Mouse (Mus musculus) hindbrain, embryonic 11.5 days (tissue): Measurements from ENCODE around the gene Fam126b. TPM values are rescaled to one million over a fixed set of nuclear protein-coding genes. Genes with fewer than 3 reads are reported as not detected.
"Not testable (repeated sequence)": the region's sequence is repeated elsewhere in the genome, so short reads cannot be mapped to it uniquely, and the experiment has no call there.

Source experiments
- ATAC-seq: fragments of 200-750 bp; cut with Nextera tagmentation; 2 replicates; pipeline ENCODE4 v1.8.0; 2017; ENCODE audit warnings: mild to moderate bottlenecking, moderate TSS enrichment, moderate library complexity; ENCODE audit not compliant: low FRiP score
- DNase-seq: peaks from one replicate; pipeline ENCODE4 v3.0.0-alpha.2; 2015; ENCODE audit warnings: low spot score
- H3K27ac ChIP-seq: fragments of 300-500 bp; sonication (generic); 2 replicates; pipeline ENCODE4 v1.5.1; 2014; ENCODE audit warnings: mild to moderate bottlenecking, low read depth, low read length
- H3K27me3 ChIP-seq: fragments of 300-500 bp; sonication (generic); 2 replicates; pipeline ENCODE4 v1.6.1; 2014; ENCODE audit warnings: mild to moderate bottlenecking, low read length, moderate library complexity, mixed read lengths; ENCODE audit not compliant: control insufficient read depth, insufficient read depth
- H3K36me3 ChIP-seq: fragments of 300-500 bp; sonication (generic); 2 replicates; pipeline ENCODE4 v1.6.1; 2014; ENCODE audit warnings: mild to moderate bottlenecking, low read length, moderate library complexity, mixed read lengths; ENCODE audit not compliant: control insufficient read depth, insufficient read depth
- H3K4me1 ChIP-seq: fragments of 300-500 bp; sonication (generic); replicated peaks from 2 replicates; pipeline ENCODE4 v1.6.1; 2014; ENCODE audit warnings: low read length, mixed read lengths; ENCODE audit not compliant: control insufficient read depth, insufficient read depth
- H3K4me2 ChIP-seq: fragments of 300-500 bp; sonication (generic); replicated peaks from 2 replicates; pipeline ENCODE4 v1.6.1; 2014; ENCODE audit warnings: mild to moderate bottlenecking, low read depth, low read length
- H3K4me3 ChIP-seq: fragments of 300-500 bp; sonication (generic); 2 replicates; pipeline ENCODE4 v1.5.1; 2014; ENCODE audit warnings: low read depth, low read length
- H3K9ac ChIP-seq: fragments of 300-500 bp; sonication (generic); 2 replicates; pipeline ENCODE4 v1.6.1; 2014; ENCODE audit warnings: low read depth, low read length
- H3K9me3 ChIP-seq: fragments of 300-500 bp; sonication (generic); 2 replicates; pipeline ENCODE4 v1.6.1; 2016; ENCODE audit warnings: low read length; ENCODE audit not compliant: control insufficient read depth
- WGBS: fragments of 180-500 bp; shearing (Covaris S2); extraction: QIAGEN DNeasy Blood & Tissue Kit; methylation state at CpG from one replicate; pipeline ENCODE4 v1.1.7; 2014; 5-methylcytosine and 5-hydroxymethylcytosine counted together
- polyA plus RNA-seq: library from polyadenylated mRNA; unstranded; fragments of >200 nt; fragmentation: Nextera tagmentation; extraction: Ambion mirVana; gene quantifications from 2 replicates; pipeline ENCODE4 v1.2.1, GENCODE M21; 2014

The Fam126b gene
- polyA plus RNA-seq, 1 experiment from 2014 or later: 9.1 TPM

GRCm38 (mm10) chr1:58615146-58615545 is 29.0 kb upstream of the Fam126b start:
- 82% methylated on average over 4 of the region's 4 CpGs for WGBS

GRCm38 (mm10) chr1:58614424-58614823 is 28.3 kb upstream of the Fam126b start:
- no peaks in the 10 kb centered on the region for H3K27me3 ChIP-seq
- no peak overlapping the region for H3K4me2 ChIP-seq
- H3K9ac ChIP-seq: no peak overlapping the region
- H3K36me3 ChIP-seq: no peaks in the 10 kb centered on the region
- H3K27ac ChIP-seq: no peak overlapping the region
- no peaks in the 10 kb centered on the region for H3K4me1 ChIP-seq
- no peaks in the 10 kb centered on the region for H3K9me3 ChIP-seq
- DNase-seq (no peak), ATAC-seq (no peak)
- 80% methylated on average over 3 of the region's 3 CpGs for WGBS
- H3K4me3 ChIP-seq: no peak overlapping the region

More at GRCm38 (mm10) chr1:58615146-58615545, 29.0 kb upstream of the Fam126b start:
- H3K9ac ChIP-seq: no peak overlapping the region
- H3K4me2 ChIP-seq: no peak overlapping the region
- H3K9me3 ChIP-seq: no peaks in the 10 kb centered on the region
- H3K27me3 ChIP-seq: no peaks in the 10 kb centered on the region
- ATAC-seq: no peak
- DNase-seq: no peak
- no peaks in the 10 kb centered on the region for H3K36me3 ChIP-seq
- H3K27ac ChIP-seq: no peak overlapping the region
- H3K4me3 ChIP-seq: no peak overlapping the region
- no peaks in the 10 kb centered on the region for H3K4me1 ChIP-seq

GRCm38 (mm10) chr1:58613786-58614185 is 27.7 kb upstream of the Fam126b start:
- WGBS: 89% methylated on average over 6 of the region's 6 CpGs
- ATAC-seq (no peak), DNase-seq (peak; percentile 13)
- Histone ChIP-seq H3K4me3 (no peak overlapping the region), H3K4me2 (no peak overlapping the region), H3K27ac (no peak overlapping the region), H3K9ac (no peak overlapping the region), H3K27me3 (no peaks in the 10 kb centered on the region), H3K4me1 (no peaks in the 10 kb centered on the region), H3K36me3 (no peaks in the 10 kb centered on the region), H3K9me3 (no peaks in the 10 kb centered on the region)

GRCm38 (mm10) chr1:58610611-58611010 is 24.5 kb upstream of the Fam126b start:
- Histone ChIP-seq H3K4me1 (no peaks in the 10 kb centered on the region), H3K36me3 (no peaks in the 10 kb centered on the region), H3K4me3 (no peak overlapping the region), H3K4me2 (no peak overlapping the region), H3K27ac (no peak overlapping the region), H3K9ac (no peak overlapping the region), H3K27me3 (no peaks in the 10 kb centered on the region), H3K9me3 (no peaks in the 10 kb centered on the region)
- no peak for DNase-seq
- no peak for ATAC-seq
- WGBS: 50% methylated on average over 1 of the region's 1 CpGs

- no peak for ATAC-seq
- no peak for DNase-seq
- Histone ChIP-seq H3K4me2 (no peak overlapping the region), H3K9me3 (no peaks in the 10 kb centered on the region), H3K36me3 (no peaks in the 10 kb centered on the region), H3K27ac (no peak overlapping the region), H3K9ac (no peak overlapping the region), H3K4me1 (no peaks in the 10 kb centered on the region), H3K27me3 (no peaks in the 10 kb centered on the region), H3K4me3 (no peak overlapping the region)
- 79% methylated on average over 1 of the region's 1 CpGs for WGBS
Observed at GRCm38 (mm10) chr1:58610166-58610565, 24.0 kb upstream of the Fam126b start.

- H3K9me3 ChIP-seq, H3K27me3 ChIP-seq, H3K36me3 ChIP-seq, H3K4me3 ChIP-seq, ATAC-seq, H3K4me2 ChIP-seq, DNase-seq, H3K27ac ChIP-seq, H3K9ac ChIP-seq, H3K4me1 ChIP-seq: not testable (repeated sequence)
- 91% methylated on average over 5 of the region's 5 CpGs for WGBS
Observed at GRCm38 (mm10) chr1:58609591-58609990, 23.5 kb upstream of the Fam126b start.

DNA sequence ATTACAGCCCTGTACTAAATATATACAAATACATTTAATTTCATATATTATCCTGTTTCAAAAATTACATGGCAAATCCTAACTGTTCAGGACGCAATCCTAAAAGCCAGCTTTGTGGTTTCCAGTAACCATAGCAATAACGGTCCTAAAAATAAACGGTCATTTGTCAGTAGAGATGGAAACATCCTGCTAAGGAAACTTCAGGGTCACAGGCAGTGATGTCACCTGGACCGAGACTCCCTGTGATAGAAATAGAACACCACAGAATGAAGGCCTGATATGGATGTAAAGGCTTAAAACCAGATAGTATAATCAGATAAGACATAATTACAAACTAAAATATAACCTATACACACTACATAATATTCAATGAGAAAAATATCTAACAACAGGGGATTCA is 17.6 kb upstream of the Fam126b start:
- no peaks in the 10 kb centered on the region for H3K4me1 ChIP-seq
- H3K27ac ChIP-seq: no peak overlapping the region
- no peaks in the 10 kb centered on the region for H3K9me3 ChIP-seq
- WGBS: 87% methylated on average over 4 of the region's 4 CpGs
- no peak overlapping the region for H3K4me3 ChIP-seq
- no peak for ATAC-seq
- no peak overlapping the region for H3K9ac ChIP-seq
- DNase-seq: no peak
- no peaks in the 10 kb centered on the region for H3K27me3 ChIP-seq
- H3K4me2 ChIP-seq: no peak overlapping the region
- no peaks in the 10 kb centered on the region for H3K36me3 ChIP-seq

GRCm38 (mm10) chr1:58602681-58603080 is 16.6 kb upstream of the Fam126b start:
- whole genome bisulfite sequencing: 84% methylated on average over 4 of the region's 4 CpGs
- no peak overlapping the region for H3K4me3 ChIP-seq
- no peaks in the 10 kb centered on the region for H3K4me1 ChIP-seq
- H3K9ac ChIP-seq: no peak overlapping the region
- H3K36me3 ChIP-seq: no peaks in the 10 kb centered on the region
- H3K4me2 ChIP-seq: no peak overlapping the region
- no peak for DNase-seq
- no peaks in the 10 kb centered on the region for H3K9me3 ChIP-seq
- ATAC-seq: no peak
- no peaks in the 10 kb centered on the region for H3K27me3 ChIP-seq
- H3K27ac ChIP-seq: no peak overlapping the region

- 90% methylated on average over 1 of the region's 1 CpGs for WGBS
- ATAC-seq (no peak), DNase-seq (no peak)
- Histone ChIP-seq H3K36me3 (no peaks in the 10 kb centered on the region), H3K4me2 (no peak overlapping the region), H3K4me3 (peak overlapping the region; percentile 82; the same call in 1 of the 2 replicates), H3K9me3 (no peaks in the 10 kb centered on the region), H3K9ac (no peak overlapping the region), H3K27me3 (no peaks in the 10 kb centered on the region), H3K27ac (no peak overlapping the region), H3K4me1 (no peaks in the 10 kb centered on the region)
Observed at GRCm38 (mm10) chr1:58587491-58587890, 1.4 kb upstream of the Fam126b start.
